Mouse (Mus musculus): ENCODE measurements around the gene Ptpn11. TPM values are rescaled to one million over a fixed set of nuclear protein-coding genes. Genes with fewer than 3 reads are reported as not detected.
"Not testable (repeated sequence)": the region's sequence is repeated elsewhere in the genome, so short reads cannot be mapped to it uniquely, and the experiment has no call there.

Gene Ptpn11
- polyA plus RNA-seq, 1 experiment from 2014 or later, result 10.6 TPM

- Histone ChIP-seq H3K27me3 (ENCODE audit: insufficient read depth, low read length) (no peaks in the 10 kb centered on the region), H3K27ac (ENCODE audit: low read depth) (no peak overlapping the region), H3K4me1 (ENCODE audit: insufficient read depth) (peaks cover 35% of the 10 kb centered on the region), H3K9me3 (ENCODE audit: low read length) (no peaks in the 10 kb centered on the region), H3K4me3 (ENCODE audit: low read depth, low read length) (no peak overlapping the region), H3K36me3 (replicated peaks; ENCODE audit: insufficient read depth, low read length) (no peaks in the 10 kb centered on the region; the same call in 1 of the 2 replicates), H3K4me2 (ENCODE audit: low read depth, low read length) (0 out of 2 replicates have a peak overlapping the region, but pooled peaks have one; percentile 32), H3K9ac (replicated peaks) (no peak overlapping the region)
- TF ChIP-seq CTCF (IDR thresholded peaks at IDR 0.05; ENCODE audit: low read depth), result no peak
- TF ChIP-seq EP300 (IDR thresholded peaks at IDR 0.05; ENCODE audit: low read depth), result no peak
- DNase-seq (no peak), ATAC-seq (no peak)
- WGBS (ENCODE audit: insufficient replicate concordance), result 78% methylated on average over 3 of the region's 3 CpGs
These were observed 33.7 kb upstream of the Ptpn11 start for GRCm38 (mm10) chr5:121224856-121225255.

DNA sequence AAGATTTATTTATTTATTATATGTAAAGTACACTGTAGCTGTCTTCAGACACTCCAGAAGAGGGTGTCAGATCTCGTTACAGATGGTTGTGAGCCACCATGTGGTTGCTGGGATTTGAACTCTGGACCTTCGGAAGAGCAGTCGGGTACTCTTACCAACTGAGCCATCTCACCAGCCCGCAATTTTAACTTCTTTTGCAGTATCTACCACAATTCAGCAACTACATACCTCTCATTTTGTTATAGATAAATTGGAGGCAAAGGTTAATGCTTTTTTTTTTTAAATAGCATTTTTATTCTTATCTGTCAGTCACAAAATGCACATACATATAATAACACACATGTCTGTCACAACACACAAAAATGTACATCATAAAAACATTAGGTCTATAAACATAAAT, 32.8 kb upstream of the Ptpn11 start:
- H3K27ac ChIP-seq (ENCODE audit: low read depth); H3K4me3 ChIP-seq (ENCODE audit: low read depth, low read length); H3K9ac ChIP-seq (replicated peaks); H3K36me3 ChIP-seq (replicated peaks; ENCODE audit: insufficient read depth, low read length); ATAC-seq; H3K4me2 ChIP-seq (ENCODE audit: low read depth, low read length); DNase-seq; H3K9me3 ChIP-seq (ENCODE audit: low read length); H3K27me3 ChIP-seq (ENCODE audit: insufficient read depth, low read length): not testable (repeated sequence)
- H3K4me1 ChIP-seq (ENCODE audit: insufficient read depth), result peaks cover 38% of the 10 kb centered on the region
- 90% methylated on average over 3 of the region's 4 CpGs for WGBS (ENCODE audit: insufficient replicate concordance)

DNA sequence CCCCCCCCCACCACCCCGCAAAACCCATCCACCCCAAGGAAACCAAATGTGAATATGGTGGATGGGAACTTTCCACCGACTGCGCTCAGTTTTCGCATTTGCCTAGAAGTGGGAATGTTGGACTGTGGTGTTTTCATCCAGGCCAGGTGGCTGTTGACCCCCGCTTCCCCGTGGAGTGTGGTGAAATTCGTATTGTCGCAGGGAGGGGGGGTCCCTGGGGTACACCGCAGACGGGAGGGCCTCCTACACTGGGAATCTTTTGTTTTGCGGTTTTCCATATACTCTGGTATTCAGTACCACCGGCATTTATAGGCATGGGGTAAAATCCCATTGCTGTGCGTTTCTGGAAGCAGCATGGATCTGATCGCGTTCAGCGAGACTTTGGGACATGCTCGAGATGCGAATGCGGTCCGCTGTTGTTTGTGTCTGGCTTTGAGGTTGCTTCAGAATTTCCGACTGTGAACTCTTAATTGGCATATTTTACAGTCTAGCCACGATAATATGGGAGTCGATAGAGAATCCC, 30.2 kb upstream of the Ptpn11 start:
- Histone ChIP-seq H3K4me1 (ENCODE audit: insufficient read depth) (peaks cover 33% of the 10 kb centered on the region), H3K9ac (replicated peaks) (peak overlapping the region; percentile 96), H3K4me2 (ENCODE audit: low read depth, low read length) (peak overlapping the region; percentile 84), H3K36me3 (replicated peaks; ENCODE audit: insufficient read depth, low read length) (no peaks in the 10 kb centered on the region; the same call in 1 of the 2 replicates), H3K4me3 (ENCODE audit: low read depth, low read length) (peak overlapping the region; percentile 97), H3K27me3 (ENCODE audit: insufficient read depth, low read length) (no peaks in the 10 kb centered on the region), H3K27ac (ENCODE audit: low read depth) (peak overlapping the region; percentile 95), H3K9me3 (ENCODE audit: low read length) (no peaks in the 10 kb centered on the region)
- ATAC-seq (no peak), DNase-seq (no peak)
- WGBS (ENCODE audit: insufficient replicate concordance), result 25% methylated on average over 22 of the region's 23 CpGs
- TF ChIP-seq EP300 (IDR thresholded peaks at IDR 0.05; ENCODE audit: low read depth) (no peak), CTCF (IDR thresholded peaks at IDR 0.05; ENCODE audit: low read depth) (no peak)

DNA sequence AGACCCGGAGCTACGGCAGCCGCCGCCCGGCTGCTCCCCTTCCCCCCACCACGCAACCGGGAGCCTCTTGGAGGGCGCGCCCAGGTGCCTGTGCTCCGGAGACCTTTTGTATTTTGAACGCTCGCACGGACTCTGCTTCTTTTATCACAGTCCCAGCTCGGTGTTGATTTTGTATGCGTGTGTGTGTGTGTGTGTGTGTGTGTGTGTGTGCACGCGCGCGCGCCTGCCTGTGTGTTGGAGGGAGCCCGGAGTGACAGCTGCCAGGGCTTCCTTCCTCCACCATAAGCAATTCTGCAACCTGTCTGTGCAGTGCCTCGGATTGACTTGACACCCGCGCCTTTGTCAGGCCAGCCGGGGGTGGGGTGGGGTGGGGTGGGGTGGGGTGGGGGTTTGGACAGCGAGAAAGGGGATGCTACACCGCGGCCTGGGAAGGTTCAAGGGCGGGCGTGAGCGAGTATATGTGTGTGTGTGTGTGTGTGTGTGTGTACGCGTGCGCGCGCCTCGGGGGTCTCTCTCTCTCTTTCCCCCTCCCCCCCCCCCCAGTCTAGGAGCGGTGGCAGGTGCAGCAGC, 29.6 kb upstream of the Ptpn11 start:
- peaks cover 27% of the 10 kb centered on the region for H3K4me1 ChIP-seq (ENCODE audit: insufficient read depth)
- WGBS (ENCODE audit: insufficient replicate concordance), result 2% methylated on average over 29 of the region's 38 CpGs

DNA sequence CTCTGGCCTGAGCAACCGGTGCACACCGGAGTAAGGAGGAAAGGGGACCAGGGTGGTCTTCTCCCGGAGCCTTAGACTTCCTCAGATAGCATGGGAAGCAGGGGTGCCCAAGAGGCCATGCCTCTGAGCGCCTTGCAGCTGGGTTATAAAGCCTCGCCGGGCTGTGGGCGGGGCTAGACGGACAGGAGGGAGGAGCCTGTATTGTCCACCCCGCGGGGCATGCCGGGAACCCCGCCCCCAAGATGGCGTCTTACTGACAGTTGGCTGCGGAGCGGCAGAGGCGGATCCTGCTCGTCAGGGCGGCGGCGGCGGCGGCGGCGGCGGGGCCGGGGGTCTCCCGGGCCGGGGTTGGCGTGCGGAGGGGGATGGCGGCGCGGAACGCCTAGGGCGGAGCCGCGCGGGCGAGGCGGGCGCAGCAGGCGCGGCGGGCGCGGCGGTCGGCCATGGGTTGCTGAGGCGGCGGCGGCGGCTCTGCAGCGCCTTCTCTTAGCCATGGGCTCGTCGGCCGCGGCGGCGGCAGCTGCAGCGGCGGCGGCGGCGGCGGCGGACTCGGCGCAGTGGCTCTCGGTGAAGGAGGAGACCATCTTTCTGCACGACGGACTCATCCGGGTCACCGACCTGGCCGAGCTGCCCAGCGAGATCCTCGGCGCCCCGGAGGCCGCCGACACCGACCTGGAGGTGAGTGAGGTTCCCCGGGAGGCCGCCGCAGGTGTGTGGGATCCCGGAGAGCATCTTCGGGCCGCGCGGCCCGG, 29.0 kb upstream of the Ptpn11 start, which contains the start of gene Hectd4:
TSS of gene Hectd4 (plus strand) at position 240 of the 752 bp plus-strand sequence.
- Histone ChIP-seq H3K27ac (ENCODE audit: low read depth) (peak within 1 kb of the TSS; percentile 95), H3K9me3 (ENCODE audit: low read length) (no peaks in the 10 kb centered on the region), H3K36me3 (replicated peaks; ENCODE audit: insufficient read depth, low read length) (no peaks in the 10 kb centered on the region; the same call in 1 of the 2 replicates), H3K27me3 (ENCODE audit: insufficient read depth, low read length) (no peaks in the 10 kb centered on the region), H3K4me3 (ENCODE audit: low read depth, low read length) (peak within 1 kb of the TSS; percentile 97), H3K4me2 (ENCODE audit: low read depth, low read length) (peak within 1 kb of the TSS; percentile 84), H3K4me1 (ENCODE audit: insufficient read depth) (peaks cover 21% of the 10 kb centered on the region), H3K9ac (replicated peaks) (peak within 1 kb of the TSS; percentile 96)
- WGBS (ENCODE audit: insufficient replicate concordance), result 2% methylated on average over 29 of the region's 90 CpGs
- peak; percentile 100 for DNase-seq
- TF ChIP-seq EP300 (IDR thresholded peaks at IDR 0.05; ENCODE audit: low read depth) (no peak), CTCF (IDR thresholded peaks at IDR 0.05; ENCODE audit: low read depth) (no peak)
- peak; percentile 60 for ATAC-seq

More for the DNA sequence above, 29.6 kb upstream of the Ptpn11 start:
- Histone ChIP-seq H3K4me3 (ENCODE audit: low read depth, low read length) (peak overlapping the region; percentile 97), H3K27me3 (ENCODE audit: insufficient read depth, low read length) (no peaks in the 10 kb centered on the region), H3K4me2 (ENCODE audit: low read depth, low read length) (peak overlapping the region; percentile 84), H3K9me3 (ENCODE audit: low read length) (no peaks in the 10 kb centered on the region), H3K36me3 (replicated peaks; ENCODE audit: insufficient read depth, low read length) (no peaks in the 10 kb centered on the region; the same call in 1 of the 2 replicates), H3K9ac (replicated peaks) (peak overlapping the region; percentile 96), H3K27ac (ENCODE audit: low read depth) (peak overlapping the region; percentile 95)
- DNase-seq, result peak; percentile 73
- TF ChIP-seq CTCF (IDR thresholded peaks at IDR 0.05; ENCODE audit: low read depth) (no peak), EP300 (IDR thresholded peaks at IDR 0.05; ENCODE audit: low read depth) (no peak)
- ATAC-seq, result peak; percentile 7; the same call in 1 of the 2 replicates

GRCm38 (mm10) chr5:121219190-121219589, 28.0 kb upstream of the Ptpn11 start:
- Histone ChIP-seq H3K9me3 (ENCODE audit: low read length) (no peaks in the 10 kb centered on the region), H3K36me3 (replicated peaks; ENCODE audit: insufficient read depth, low read length) (no peaks in the 10 kb centered on the region; the same call in 1 of the 2 replicates), H3K4me2 (ENCODE audit: low read depth, low read length) (no peak overlapping the region), H3K27ac (ENCODE audit: low read depth) (peak overlapping the region; percentile 46; the same call in 1 of the 2 replicates), H3K4me1 (ENCODE audit: insufficient read depth) (peaks cover 15% of the 10 kb centered on the region; the same call in 1 of the 2 replicates), H3K4me3 (ENCODE audit: low read depth, low read length) (no peak overlapping the region), H3K27me3 (ENCODE audit: insufficient read depth, low read length) (no peaks in the 10 kb centered on the region), H3K9ac (replicated peaks) (no peak overlapping the region)
- TF ChIP-seq CTCF (IDR thresholded peaks at IDR 0.05; ENCODE audit: low read depth), result no peak
- no peak for DNase-seq
- ATAC-seq, result no peak
- WGBS (ENCODE audit: insufficient replicate concordance), result 73% methylated on average over 1 of the region's 1 CpGs
